Mouse (Mus musculus) lung, adult 18-20 months (tissue): ENCODE data around the gene Cbs.

Experiments used
- DNase-seq, 2 experiments: peaks; one replicate each; pipeline ENCODE4 v3.0.0; 2022; ENCODE audit warnings: mixed read lengths in 2 of 2

Cbs gene

DNA sequence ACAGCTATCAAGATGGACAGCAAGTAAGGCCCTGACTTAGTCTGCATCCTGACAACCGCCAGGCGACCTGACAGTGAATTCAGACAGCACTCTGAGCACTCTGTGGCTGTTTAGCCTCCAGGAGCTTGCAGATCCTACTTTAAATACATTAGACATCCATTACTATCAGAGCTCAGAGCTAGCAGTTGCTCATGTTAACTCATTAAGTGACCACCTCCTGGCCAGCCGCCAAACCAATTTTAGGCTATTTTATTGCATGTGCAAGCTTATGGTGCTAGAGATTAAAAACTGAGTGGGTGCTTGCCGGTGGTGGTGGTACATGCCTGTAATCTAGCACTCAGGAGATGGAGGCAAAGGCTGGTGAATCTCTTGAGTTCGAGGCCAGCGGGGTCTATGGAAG, 53.3 kb downstream of the Cbs start:
- no peak for DNase-seq

DNA sequence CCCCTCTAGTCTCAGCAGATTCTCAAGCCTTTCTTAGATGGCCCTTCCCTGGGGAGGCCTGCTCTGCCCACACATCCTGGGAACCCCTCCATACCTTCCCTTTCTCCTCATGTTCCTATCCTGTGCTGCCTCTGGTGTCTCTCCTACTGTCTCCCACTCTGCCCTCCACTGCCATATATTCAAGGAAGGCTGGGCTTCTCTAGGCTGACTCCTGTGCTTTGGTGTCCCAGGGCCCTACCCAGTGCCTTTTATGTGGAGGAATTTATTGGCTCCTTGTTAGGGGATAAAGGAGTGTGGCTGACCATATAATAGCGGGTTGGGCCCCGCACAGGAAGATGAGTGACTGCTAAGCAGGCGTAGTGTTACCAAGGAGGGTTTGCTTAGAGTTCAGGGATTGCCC, 53.9 kb downstream of the Cbs start:
- no peak for DNase-seq

DNA sequence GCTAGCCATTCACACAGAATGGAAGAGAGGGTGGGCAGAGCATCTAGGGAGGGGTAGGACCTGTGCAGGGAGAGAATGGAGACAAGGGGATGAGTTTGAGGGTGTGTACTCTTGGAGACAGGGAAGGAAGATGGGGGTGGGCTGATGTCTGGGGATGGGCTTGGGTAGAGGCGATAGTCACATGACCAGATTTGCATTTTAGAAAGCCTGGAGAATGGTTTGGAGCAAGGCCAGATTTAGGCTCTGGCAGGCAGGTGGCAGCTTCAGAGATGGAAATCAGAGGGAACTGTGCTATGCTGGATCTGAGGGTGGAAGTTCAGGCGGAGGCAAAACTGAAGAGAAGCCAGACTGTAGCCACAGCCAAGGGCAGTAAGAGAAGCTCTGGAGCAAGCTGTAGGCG, 56.7 kb downstream of the Cbs start:
- DNase-seq = no peak

GRCm38 (mm10) chr17:31576394-31577175, 60.5 kb downstream of the Cbs start:
- no peak for DNase-seq

DNA sequence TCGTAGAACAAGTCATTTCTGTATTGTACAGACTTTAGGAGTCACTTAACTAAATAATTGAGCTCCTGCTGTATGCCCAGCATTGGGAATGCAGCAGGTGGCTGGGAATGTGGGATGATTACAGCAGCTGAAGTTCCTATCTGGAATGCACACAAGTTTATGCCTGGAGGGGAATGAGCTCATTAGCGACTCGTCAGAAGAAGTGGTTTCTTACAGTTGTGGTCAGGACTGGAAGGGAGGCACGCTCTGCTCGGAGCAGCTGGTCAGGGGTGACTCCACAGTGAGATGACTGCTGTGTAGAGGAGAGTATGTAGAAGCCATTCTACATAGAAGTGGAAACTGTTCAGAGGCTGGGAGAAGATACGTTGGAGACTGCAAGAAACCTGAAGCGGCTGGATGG, 62.4 kb downstream of the Cbs start:
- no peak for DNase-seq

DNA sequence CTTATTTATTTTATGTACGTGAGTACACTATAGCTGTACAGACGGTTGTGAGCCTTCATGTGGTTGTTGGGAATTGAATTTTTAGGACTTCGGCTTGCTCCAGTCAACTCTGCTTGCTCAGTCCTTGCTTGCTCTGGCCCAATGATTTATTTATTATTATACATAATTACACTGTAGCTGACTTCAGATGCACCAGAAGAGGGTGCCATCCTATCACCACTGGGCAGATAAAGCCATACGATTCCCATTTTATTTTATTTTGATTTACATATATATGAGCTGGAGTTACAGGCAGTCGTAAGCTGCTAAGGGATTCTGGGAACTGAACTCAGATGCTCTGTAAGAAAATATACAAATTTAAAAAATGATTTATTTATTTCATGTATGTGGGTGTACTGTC, 65.3 kb downstream of the Cbs start:
- DNase-seq = no peak

DNA sequence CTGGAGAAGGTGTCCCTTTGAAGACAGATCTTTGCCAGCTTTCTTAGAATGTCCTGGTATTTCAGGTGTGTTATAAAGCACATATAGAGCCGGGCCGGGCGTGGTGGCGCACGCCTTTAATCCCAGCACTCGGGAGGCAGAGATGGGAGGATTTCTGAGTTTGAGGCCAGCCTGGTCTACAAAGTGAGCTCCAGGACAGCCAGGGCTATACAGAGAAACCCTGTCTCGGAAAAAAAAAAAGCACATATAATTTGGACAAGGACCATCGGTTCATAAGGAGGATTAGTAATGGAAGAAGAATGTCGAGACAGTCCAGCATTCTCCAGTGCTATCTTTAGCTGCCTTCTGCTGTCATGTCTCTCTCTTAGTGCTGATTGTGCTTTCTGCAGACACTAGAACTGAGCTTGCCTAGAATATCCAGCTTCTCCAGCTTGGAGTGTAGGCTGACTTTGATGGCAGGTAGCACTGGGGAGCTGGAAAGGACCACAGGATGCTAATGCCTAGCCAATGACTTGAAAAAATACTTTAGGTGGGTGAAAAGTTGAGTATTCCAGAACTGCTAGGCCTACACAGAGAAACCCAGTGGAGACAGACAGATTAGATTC, 66.6 kb downstream of the Cbs start:
- no peak for DNase-seq

GRCm38 (mm10) chr17:31569756-31570155, 67.3 kb downstream of the Cbs start:
- no peak for DNase-seq

GRCm38 (mm10) chr17:31566276-31566675, 70.8 kb downstream of the Cbs start:
- DNase-seq = no peak

- DNase-seq = peak; percentile 62 to 63
Measured at GRCm38 (mm10) chr17:31565141-31566056, 71.6 kb downstream of the Cbs start.

DNA sequence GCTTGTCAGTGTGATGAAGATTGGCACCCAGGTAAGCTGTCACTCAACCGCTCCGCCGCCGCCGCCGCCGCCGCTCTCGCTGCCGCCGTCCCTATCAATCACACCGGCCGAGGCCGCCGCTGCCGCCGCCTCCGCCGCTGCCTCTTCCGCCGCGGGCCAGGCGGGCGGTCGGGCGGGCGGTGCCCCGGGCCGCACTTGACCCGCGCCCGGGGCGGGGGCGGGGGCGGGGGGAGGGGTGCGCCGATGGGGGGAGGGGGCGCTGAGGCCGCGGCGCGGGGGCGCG, 72.2 kb downstream of the Cbs start:
- no peak for DNase-seq

DNA sequence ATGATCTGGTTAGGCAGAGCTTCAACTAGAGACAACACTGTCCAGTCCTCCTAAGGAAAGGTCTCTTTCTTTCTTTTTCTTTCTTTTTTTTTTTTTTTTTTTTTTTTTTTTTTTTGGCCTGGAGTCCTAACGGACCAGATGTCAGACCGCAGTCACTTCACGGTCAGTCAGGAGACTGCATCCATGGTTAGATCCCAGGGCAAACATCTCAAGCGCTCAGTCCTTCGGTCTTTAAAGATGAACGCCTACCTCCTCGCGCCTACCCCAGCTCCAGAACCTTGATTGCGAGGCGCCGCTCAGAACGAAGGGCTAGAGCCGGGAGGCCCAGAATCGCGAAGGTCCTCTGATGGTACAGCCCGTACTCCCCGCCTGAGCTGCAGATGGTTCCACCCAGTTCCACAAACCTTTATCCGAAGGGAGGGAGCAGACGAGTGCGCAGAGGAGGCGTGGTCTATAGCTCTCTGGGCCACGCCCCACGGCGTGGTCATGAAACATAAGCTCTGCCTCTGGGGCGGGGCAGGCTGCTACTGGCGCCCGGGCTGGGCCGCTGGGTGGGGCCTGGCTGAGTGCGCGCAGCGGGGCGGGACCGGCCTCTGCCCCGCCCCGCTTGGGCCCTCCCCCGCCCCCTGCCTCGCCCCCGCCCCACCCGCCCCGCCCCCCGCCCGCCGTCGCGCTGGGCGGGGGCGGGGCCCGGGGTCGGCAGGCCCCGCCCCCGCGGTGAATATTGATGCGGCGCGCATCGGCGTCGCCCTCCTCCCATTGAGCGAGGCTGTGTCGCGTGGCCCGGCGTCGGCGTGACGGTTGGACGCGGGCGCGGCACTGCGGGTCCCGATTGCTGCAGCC, 72.8 kb downstream of the Cbs start, which contains the start of gene Pknox1:
Gene Pknox1, plus strand, starts transcription at position 720 of the 843 bp plus-strand sequence.
- peak; percentile 99 for DNase-seq

DNA sequence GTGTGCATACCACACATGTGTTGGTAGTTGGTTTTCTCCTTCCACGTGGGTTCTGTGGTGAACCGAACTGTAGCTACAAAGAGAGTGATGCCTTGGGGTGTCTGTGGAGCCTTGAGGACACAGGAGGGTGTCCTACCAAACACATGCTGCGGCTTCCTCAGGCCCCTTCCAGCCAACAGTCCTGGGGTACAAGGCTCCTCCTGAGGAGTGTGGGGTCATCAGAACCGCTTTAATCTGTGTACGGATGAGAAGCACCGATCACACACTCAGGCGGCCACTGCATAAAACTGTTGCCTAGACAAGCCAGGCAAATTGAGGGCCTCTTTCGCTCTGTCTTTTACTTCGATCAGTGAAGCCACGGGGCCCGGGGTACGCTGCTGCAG, 73.4 kb downstream of the Cbs start:
- DNase-seq = peak in 1 of 2 experiments; percentile 30

DNA sequence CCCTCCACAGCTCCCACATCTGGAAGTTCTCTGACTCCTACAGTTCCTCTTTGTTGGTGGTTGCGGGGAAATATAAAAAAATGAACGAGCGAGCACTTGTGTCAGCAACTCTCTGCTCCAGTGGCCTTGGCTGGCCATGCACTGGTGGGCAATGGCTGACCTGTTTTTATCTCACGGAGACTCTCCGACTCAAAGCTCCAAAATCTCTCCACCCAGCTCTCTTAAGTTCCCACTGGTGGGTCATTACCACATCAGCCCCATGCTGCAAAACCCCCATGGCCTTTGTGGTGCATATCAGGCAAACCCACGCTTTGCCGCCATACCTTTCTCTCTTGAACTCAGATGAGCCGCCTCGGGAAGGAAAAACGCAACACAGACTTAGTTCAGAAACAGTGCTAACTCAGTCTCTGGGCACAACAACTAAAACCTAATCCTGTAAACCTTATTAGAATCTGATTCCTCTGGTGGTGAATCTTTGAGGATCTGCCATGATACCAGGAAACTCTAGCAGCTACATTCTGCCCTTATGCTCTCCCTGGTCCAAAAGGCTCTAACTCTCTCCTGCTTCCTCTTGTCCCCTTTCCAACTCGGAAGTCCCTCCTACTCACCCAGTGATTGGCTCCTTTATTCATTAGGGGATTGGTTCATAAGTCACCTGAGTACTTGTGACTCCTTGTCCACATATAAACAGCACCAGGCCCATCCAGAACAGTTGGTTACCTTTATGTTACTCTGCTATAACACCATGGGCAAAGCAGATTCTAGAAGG, 77.8 kb downstream of the Cbs start:
- no peak for DNase-seq
